Mouse (Mus musculus): ENCODE results near the gene Pole4.

The Pole4 gene

DNA sequence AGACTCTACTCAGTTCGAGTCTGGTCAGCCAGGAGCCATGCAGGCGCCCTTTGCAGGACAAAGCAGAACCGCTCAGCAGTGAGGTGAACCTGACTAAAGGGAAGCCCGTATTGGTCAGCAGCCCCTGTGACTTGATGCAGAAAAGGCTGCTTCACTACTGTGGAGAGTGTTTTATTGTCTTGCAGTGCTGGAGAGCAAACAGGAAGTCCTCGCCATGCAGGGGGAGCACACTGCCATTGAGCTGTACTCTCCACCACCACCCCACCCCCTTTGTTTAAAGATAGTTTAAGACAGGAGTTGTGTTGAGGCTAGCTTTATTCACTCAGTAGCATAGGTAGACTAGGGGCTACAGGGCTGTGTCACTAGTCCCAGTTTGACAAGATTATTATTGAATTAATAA lies at the start of gene Pole4:
Gene Pole4 (minus strand): TSS at position 145 of the 400 bp plus-strand sequence.
- DNase-seq (ENCODE audit: low spot score), result no peak

DNA sequence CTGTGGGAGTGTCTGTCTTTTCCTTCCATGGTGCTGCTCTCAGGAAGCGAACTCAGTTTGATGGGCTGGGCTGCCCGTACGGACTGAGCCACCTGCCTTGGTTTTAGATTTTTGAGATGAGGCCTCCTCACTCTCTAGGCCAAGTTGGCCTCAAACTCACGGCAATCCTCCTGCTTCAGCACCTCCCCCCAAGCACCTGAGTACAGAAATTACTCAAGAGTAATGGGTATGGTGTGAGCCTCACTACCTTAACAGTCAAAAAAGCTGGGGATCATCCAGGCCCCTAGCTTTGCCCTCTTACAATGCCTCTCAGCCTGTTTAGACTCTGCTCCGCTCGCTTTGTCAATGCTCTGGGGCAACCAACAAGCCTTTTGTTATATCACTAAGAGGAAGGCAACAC lies 49.6 kb upstream of the Pole4 start:
- no peak for DNase-seq (ENCODE audit: low spot score)

DNA sequence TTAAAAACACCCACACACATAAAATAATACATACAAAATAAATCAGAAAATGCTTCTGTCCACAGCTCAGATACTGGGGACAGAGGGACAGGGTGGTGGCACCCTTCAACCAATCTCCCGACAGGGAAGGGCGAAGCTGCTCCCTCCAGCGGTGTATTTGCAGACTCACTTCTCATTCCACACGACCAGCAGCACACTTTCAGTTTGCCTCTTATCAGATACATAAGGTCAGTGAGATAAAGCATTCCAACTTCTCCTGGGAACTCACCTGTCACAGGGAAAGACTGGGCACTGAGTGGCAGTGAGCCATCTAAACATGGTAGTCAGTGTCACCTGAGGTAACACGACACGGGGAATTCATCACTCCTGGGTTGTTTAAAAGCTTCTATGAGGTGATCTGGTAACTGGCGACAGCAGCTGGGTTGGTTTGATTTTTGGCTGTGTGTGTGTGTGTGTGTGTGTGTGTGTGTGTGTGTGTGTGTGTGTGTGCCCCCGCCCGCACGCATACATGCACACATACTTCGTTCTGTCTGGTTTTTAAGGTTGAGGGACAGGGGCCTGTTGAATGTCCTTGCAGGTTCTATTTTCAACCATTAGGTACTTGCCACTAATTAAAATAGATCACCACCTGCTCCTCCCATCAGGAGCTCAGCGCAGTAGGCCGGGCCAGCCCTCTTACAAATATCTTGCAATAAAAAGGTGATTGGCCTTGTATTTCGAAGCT lies 48.6 kb upstream of the Pole4 start:
- DNase-seq (ENCODE audit: low spot score), result no peak

DNA sequence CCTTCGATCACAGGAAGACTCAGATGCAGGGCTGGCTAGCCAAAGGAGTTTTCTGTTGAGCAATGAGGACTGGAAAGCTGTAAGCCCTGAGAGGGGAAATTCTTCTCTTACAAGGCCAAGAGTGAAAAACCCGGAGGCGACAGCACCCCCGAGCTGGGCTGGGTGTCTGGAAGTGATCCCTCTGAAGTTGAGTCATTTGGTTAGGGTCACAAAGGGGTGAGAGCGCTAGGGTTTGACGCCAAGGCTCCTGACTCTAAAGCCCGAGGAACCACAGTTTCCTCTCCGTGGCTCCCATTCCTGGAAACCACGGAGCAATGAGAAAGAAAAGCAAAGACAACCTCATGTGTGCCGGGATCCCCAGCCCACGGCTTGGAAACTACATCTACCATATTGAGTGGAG lies 47.9 kb upstream of the Pole4 start:
- peak; percentile 35 for DNase-seq (ENCODE audit: low spot score)

DNA sequence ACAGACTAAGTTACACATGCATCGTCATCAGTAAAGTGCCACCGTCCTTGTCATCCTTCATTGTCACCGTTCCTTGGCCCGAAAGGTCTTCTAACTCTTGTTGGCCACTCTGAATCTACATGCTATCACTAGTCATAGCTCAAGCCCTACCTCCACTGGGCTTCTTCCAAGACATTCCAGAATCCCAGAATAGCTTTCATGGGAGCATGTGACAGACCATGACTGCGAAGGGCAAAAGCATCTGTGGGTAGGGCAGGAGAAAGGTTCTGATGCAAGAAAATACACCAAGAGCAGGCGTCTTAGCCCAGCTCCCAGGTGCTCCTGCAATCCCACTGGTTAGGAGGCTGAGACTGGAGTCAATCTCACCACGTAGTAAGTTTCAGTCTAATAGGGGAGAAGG lies 46.6 kb upstream of the Pole4 start:
- no peak for DNase-seq (ENCODE audit: low spot score)

DNA sequence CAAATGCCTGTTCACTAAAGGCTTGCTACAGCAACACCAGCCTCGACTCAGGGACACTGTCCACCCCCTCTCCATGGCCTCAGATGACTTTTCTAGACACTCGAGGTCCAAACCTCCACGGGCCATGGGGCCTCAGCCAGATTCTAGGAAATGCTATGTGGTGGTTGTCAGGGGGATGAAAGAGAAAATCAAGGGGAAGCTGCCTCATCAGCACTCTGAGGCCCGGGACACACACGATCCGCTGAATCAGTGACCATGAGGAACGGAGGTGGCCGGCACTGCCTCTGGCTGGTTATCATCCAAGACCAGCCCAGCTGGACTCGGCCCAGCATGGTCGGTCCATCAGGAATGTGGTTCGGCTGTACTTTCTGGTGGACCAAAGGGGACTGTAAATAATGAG lies 45.9 kb upstream of the Pole4 start:
- DNase-seq (ENCODE audit: low spot score), result no peak

DNA sequence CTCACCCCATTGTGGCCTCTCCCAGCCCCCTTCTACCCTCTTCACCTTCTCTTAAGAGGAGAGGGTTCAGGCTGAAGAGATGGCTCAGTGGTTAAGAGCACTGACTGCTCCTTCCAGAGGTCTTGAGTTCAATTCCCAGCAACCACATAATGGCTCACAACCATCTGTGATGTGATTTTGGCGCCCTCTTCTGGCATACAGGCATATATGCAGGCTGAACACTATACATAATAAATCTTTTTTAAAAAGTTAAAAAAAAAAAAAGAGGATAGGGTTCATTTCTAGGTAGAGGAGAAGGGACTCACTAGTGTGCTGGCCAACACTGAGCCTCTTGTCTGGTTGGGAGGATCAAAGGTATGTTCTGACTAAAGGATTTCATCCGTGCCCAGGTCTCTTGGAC lies 44.9 kb upstream of the Pole4 start:
- DNase-seq (ENCODE audit: low spot score), result no peak

DNA sequence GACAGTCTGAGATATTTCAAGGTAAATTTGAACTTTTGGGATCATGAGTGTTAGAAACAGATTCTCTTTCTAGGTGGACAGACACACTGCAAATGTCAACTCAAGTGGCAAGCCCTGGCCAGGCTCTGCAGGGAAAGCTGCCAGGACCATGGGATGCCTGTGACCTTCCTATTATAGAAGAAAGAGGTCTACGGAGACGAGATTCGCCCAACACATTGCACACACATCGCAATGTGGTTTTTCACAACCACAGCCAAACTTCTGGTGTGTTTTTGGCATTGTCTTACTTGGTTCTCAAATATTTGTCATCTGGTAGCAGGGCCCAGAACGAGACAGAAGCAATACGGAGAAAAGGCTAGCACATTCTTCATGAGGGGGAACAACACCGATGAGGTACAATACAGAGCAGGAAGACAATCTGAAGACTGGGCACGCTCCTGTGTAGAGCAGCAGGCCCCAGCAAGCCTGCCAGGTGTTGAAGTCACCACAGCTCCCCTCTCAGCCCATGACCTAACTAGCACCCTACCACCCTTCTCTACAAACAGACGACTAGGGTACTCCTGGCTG lies 43.0 kb upstream of the Pole4 start:
- DNase-seq (ENCODE audit: low spot score), result no peak

DNA sequence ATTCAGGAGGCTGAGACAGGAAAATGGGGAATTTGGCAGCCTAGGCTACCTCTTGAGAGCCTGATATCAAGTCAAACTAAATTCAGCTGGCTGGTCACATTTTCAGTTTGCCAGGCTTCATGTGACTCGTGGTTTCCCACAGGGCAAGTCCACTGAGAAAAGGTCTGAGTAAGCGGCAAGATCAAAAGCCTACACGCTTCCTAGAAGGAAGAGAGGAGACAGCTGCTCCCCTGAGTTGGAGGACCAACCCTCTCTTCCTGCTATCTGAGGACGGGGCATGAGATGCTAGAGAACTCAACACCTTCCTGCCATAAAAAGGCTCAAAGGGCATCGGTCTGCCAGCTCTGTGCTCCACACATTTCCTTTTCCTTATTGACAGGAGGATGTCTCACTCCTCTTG lies 41.9 kb upstream of the Pole4 start:
- DNase-seq (ENCODE audit: low spot score), result no peak

DNA sequence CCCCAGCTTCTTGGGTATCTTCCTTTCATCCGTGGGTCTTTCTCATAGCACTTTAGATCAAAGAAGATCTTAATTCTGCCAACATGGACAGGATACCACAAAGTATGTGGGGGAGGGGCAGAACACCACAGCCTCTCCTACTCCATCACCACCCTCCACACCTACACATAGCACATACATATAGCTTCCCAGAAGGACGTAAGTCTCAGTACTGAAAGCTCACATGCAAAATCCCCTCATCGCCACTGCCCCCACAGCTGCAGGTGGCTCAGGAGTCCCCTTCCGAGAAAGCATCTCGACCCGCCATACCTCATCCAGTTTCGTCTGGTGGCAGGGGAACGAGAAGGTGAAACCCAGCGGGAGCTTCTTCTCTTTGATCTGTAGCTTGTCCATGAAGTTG lies 39.4 kb upstream of the Pole4 start:
- no peak for DNase-seq (ENCODE audit: low spot score)

DNA sequence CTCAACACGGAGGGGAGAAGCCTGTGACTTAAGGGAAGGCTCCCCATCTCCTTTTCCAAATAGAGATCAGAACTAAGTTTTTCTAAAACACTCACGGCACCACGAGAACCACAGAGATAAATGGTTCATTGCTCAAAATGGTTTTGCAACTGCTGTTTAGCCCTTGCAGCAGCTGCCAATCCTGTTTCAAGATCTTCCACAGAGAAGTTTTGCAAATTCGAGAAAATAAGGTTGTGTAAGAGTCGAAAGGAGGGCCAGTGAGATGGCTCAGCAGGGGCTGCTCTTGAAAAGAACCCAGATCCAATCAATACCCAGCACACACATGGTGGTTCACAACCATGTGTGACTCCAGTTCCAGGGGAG lies 36.3 kb upstream of the Pole4 start:
- DNase-seq (ENCODE audit: low spot score), result no peak

DNA sequence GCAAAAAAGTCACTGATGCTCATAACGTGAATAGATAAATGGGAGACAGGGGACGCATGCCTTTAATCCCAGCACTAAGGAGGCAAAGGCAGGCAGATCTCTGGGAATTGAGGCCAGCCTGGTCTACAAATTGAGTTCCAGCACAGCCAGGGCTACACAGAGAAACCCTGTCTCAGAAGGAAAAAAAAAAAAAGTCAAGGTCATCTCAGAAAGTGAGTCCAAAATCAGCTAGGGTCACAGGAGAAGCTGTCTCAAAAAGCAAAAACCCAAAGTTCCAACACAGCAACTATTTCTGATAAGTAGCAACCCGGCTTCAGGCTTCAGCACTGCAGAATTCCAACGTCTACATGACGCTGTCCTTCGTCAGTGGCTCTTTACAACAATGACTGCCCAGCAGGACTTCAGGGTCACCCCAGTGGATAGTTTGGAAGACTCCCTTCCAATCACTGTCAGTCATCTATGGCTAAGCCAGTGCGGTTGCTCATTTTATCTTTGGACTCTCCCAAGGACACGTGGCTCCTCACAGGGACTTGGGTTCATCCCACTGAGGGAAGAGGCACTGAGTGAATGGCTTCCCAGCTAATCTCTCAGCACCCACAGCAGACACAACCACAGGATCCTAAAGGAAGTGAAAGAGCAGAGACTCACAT lies 35.8 kb upstream of the Pole4 start:
- DNase-seq (ENCODE audit: low spot score), result no peak

DNA sequence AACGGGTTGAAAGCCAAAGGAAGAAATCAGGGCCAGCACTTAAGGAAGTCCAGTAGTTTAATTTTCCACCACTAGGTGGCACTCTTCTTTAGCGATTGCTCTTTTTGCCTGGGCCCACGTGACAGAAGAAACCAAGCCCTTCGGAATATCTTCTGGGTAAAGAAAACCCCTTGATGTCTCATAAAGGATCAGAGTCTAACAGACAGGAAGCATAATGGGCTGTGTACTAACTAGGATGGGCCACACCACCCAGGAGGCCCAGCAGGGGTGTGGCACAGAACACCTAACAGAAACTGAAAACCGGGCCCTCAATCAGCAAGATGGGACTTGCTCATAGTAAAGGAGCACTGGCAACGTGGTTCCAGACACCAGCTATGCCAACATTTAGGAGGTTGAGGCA lies 35.1 kb upstream of the Pole4 start:
- peak; percentile 53 for DNase-seq (ENCODE audit: low spot score)

DNA sequence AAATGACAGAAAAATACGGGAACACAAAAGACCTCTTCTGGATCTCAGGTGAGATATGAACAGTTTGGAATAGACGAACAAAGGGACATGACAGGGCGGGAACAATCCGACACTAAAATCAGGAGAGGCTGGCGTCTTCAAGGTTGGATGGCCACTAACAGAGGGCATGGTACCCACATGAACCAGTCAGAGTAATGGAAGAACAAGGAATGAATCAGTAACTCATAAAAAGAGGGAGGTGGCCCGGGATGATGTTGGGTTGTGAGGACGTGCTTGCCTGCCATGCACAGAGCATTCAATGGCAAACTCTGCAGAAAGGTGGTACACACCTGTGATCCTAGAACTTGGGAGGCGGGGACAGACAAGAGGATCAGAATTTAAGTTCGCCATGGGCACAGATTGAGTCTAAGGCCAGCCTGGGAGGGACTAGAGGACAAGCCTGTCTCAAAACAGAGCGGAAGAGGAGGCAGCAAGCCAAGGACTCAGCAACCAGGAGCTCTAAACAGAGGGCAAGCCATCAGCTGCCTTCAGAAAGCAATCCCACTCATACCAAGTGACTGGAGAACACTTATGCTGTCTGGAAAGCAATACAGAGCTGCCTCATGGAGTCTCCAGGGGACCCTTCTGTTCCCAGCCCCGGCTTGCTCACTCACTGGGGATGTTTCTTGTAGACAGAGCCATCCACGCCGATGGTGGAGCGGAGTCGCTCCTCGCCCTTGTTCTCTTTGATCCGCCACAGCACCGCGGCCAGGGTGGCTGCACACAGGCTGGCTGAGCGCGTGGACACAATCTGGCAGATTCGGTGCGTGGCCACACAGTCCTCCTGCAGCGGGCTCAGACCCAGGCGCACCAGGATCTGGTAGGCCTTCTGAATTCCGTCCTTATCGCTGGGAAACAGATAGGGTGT lies 32.7 kb upstream of the Pole4 start:
- DNase-seq (ENCODE audit: low spot score), result no peak

DNA sequence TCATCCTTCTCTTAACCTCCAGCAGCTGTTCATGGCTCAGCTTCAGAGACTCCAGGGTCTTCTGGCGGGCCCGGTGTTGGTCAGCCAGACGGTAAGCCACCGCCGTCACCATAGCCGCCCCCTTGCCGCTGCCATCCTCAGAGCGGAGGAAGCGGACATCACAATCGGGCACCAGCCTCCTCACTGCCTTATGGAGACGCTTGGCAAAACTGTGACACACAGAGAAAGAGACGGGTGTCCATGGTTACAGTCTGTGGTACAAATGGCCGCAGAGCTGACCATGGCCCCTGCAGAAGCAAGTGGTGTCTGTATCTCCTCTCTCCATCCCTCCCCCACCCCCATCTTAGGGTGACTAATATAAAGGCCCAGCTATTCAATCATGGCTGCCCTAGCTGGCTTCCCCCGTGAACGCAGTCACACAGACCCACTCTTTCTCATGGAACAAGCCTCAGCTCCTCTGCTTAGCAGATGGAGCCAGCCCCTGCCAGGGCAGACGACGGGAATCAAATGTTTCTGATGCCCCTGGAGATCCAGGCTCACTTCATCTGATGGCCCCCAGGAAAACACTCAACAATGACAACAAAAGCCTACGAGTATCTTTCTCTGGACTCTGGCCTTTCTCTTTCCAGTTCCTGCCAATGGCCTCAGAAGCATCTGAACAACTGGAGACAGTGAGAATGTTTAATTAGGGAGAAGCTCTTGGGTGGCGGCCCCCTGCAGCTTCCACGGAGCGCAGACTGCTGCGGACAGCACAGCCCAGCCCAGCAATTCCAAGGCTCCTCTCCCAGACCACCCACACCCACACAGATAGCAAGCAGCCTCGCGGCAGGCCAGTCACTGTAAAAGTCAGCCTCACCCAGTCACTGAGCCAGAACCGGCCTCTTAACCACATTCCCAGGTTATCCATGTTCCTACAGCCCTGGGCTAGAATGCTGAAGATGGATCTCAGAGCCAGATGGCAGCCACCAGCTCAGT lies 31.7 kb upstream of the Pole4 start:
- no peak for DNase-seq (ENCODE audit: low spot score)

DNA sequence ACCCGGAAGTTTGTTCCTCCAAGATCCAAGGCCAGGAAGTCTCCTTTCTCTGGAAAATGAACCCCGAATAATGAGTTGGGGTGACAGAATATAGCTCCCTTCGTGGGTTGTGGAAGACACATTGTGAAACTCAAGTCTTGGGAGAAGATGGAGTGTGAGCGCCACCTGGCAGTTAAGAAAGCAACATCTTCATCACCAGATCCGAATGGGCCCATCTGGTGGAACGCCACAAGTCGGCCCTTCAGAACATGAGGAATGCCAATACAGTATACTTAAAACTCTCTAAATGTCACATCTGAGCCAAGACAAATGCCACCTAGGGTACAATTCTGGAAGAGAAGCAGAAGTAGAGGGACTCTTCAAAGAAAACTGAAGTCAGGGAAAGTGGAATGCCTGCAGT lies 30.2 kb upstream of the Pole4 start:
- DNase-seq (ENCODE audit: low spot score), result no peak

DNA sequence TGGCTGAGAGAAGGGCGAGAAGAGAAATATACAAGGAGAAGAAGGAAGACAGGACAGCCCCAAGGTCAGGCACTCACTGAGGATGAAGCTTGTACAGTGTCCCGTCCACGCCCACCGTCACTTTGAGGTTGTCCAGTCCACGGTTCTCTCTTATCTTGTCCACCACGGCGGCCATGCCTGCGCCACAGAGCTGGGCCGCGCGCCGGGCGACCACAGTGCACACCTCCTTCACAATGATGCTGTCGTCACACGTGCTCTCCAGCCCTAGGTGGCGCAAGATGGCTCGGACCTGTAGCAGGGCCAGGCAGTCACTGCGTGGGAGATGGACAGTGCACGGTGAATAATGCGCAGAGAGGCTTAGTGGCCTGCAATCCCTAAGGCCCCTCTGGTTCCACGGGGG lies 23.5 kb upstream of the Pole4 start:
- DNase-seq (ENCODE audit: low spot score), result no peak

DNA sequence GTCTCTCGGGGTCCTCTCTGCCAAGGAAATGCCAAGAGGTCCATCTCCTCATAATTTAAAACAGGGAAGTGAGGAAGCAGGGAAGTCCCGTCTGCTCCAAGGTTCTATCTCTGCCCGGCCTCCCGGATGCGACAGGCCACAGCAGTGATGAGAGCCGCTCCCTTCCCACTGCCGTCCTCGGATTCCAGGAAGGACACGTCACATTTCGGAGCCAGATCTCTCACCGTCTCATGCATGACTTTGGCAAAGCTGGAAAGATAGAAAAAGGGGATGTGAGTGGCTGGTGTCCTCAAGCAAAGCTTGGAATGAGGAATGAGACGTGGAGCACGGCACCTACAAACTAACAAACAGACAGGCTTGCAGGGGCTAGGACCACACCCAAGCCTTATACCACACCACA lies 22.0 kb upstream of the Pole4 start:
- DNase-seq (ENCODE audit: low spot score), result no peak

DNA sequence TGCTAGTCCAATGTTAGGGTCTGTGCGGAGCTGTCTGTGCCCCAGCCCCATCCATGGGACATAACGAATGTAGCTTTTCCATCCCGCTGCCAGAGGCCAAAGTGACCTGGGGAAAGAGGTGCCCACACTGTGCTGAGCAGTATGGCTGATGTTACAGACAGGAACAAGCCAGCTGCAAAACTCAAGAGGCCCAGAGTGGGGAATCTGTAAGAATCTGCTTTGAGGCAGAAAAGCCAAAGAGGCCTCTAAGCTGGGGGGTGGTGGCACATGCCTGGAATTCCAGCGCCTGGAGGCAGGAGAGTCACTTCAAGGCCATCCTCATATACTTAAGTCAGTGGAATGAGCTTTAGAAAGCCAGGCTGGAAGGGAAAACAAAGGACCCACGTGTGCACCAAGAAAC lies 18.2 kb upstream of the Pole4 start:
- DNase-seq (ENCODE audit: low spot score), result no peak

DNA sequence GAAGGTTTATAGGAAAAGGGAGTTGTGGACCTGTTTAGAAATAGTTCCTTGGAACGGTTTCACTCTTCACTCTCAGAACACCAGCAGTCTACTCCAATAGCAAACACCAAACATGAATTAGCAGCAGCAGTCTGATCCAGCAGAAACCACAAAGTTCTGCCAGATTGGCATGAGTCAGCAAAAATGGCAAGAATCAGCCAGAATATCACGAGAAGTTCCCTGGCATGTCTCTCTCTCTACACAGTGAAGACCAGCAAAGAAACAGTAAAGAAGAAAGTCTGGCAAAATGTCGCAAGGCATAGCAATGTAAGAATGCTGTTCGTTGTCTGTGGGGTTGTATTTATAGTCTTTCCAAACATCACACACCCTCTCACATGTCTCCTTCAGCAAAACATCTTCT lies 11.0 kb upstream of the Pole4 start:
- DNase-seq (ENCODE audit: low spot score), result no peak

DNA sequence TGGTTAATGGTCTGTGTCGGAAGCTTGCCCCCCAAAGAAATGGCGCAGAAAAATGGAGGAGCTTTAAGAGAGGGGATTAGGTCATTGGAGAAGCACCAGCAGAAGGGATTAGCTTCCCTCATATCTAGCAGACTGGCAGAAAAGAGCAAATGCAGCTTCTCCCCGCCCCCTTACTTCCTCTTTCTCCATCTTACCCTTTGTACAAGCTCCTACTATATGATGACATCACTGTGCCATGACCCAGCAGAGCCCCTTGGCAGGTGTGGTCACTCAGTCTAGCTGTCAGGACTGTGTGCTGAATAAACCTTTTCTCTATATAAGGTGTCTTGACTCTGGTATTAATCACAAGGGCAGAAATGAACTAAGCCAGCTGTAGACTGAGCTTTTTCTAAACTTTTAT lies 10.5 kb upstream of the Pole4 start:
- DNase-seq (ENCODE audit: low spot score), result no peak

DNA sequence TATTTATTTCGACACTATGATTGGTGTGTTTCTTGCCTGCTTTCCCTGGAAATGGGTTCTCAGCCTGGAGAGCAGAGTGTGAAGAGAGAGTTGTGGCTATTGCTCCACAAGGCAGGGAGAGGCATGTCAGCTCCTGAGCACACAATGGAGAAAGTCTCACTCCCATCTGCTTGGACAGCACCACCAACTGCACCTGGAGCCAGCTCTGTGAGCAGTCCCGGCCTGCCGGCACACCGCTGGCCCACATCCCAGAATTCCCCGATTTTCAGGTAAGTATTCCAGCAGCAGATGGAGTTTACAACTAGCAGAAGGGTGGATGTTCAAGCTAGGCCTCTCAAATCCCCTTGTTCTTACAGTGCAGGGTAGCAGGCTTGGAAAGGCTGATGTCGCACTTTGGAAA lies 10.1 kb upstream of the Pole4 start:
- DNase-seq (ENCODE audit: low spot score), result no peak
